Mouse (Mus musculus) MEL (cell line): Measurements from ENCODE around the gene Erc2. TPM values are rescaled to one million over a fixed set of nuclear protein-coding genes. Genes with fewer than 3 reads are reported as not detected.

Experiments used
- DNase-seq: peaks from one replicate; pipeline ENCODE4 v3.0.0; 2011; ENCODE audit warnings: low read depth, low spot score
- H3K27ac ChIP-seq: 2 replicates; pipeline ENCODE4 v1.5.1; 2012; ENCODE audit warnings: low read depth, mild to moderate bottlenecking, control low read depth, low read length, moderate library complexity; ENCODE audit not compliant: control insufficient read depth
- H3K27me3 ChIP-seq, 2 experiments: fragments of 150-350 bp in 1 of 2; sonication (generic) in 1 of 2; 2 replicates each; pipeline ENCODE4 v1.6.1; 2012; ENCODE audit warnings: low read length in 2 of 2, mild to moderate bottlenecking in 2 of 2, improper control_type of control experiment in 1 of 2, moderate library complexity in 1 of 2; ENCODE audit not compliant: insufficient read depth in 2 of 2, control insufficient read depth in 1 of 2
- H3K36me3 ChIP-seq, 2 experiments: 2 replicates each; pipeline ENCODE4 v1.6.1; 2012 to 2014; ENCODE audit warnings: low read length in 2 of 2, improper control_type of control experiment in 1 of 2, inconsistent platforms in 1 of 2, mild to moderate bottlenecking in 1 of 2; ENCODE audit not compliant: insufficient read depth in 2 of 2, control insufficient read depth in 1 of 2
- H3K4me1 ChIP-seq, 2 experiments: fragments of 150-350 bp in 1 of 2; sonication (generic) in 1 of 2; 2 replicates each; pipeline ENCODE4 v1.6.1; 2012; ENCODE audit warnings: low read length in 2 of 2, improper control_type of control experiment in 1 of 2, mild to moderate bottlenecking in 1 of 2; ENCODE audit not compliant: insufficient read depth in 2 of 2, control insufficient read depth in 1 of 2
- H3K4me3 ChIP-seq, 2 experiments: fragments of 150-350 bp in 1 of 2; sonication (generic) in 1 of 2; 2 replicates each; pipeline ENCODE4 v1.5.1; 2012; ENCODE audit warnings: low read depth in 2 of 2, low read length in 2 of 2, mild to moderate bottlenecking in 2 of 2, moderate library complexity in 2 of 2, control low read depth in 1 of 2, improper control_type of control experiment in 1 of 2; ENCODE audit not compliant: control insufficient read depth in 1 of 2, insufficient read depth in 1 of 2
- H3K79me2 ChIP-seq: 2 replicates; pipeline ENCODE4 v1.6.1; 2012; ENCODE audit warnings: mild to moderate bottlenecking, low read length, moderate library complexity; ENCODE audit not compliant: control insufficient read depth, poor library complexity, insufficient read depth
- H3K9ac ChIP-seq: 2 replicates; pipeline ENCODE4 v1.6.1; 2012; ENCODE audit warnings: low read depth, mild to moderate bottlenecking, control low read depth, low read length, moderate library complexity; ENCODE audit not compliant: control insufficient read depth, poor library complexity, severe bottlenecking
- H3K9me3 ChIP-seq: fragments of 150-350 bp; sonication (generic); replicated peaks from 2 replicates; pipeline ENCODE4 v1.6.1; 2012; ENCODE audit warnings: mild to moderate bottlenecking, low read length, improper control_type of control experiment, moderate library complexity; ENCODE audit not compliant: insufficient read depth
- CTCF ChIP-seq, 3 experiments: IDR thresholded peaks in 2 of 3; conservative IDR thresholded peaks in 1 of 3; 2 replicates each; pipeline ENCODE4 v1.5.1; 2011 to 2012; ENCODE audit warnings: low read length in 3 of 3, low read depth in 2 of 3, mild to moderate bottlenecking in 2 of 3, improper control_type of control experiment in 1 of 3, inconsistent platforms in 1 of 3, mixed read lengths in 1 of 3, moderate library complexity in 1 of 3; ENCODE audit not compliant: control insufficient read depth in 1 of 3, insufficient read depth in 1 of 3, poor library complexity in 1 of 3, severe bottlenecking in 1 of 3
- E2F4 ChIP-seq: IDR thresholded peaks from 2 replicates; pipeline ENCODE4 v1.6.1; 2011; ENCODE audit warnings: low read depth, low read length, improper control_type of control experiment, borderline replicate concordance
- ETS1 ChIP-seq: IDR thresholded peaks from 2 replicates; pipeline ENCODE4 v1.6.1; 2012; ENCODE audit warnings: low read depth, mild to moderate bottlenecking, inconsistent platforms, low read length, improper control_type of control experiment, moderate library complexity
- GABPA ChIP-seq: IDR thresholded peaks from 2 replicates; pipeline ENCODE4 v1.6.1; 2012; ENCODE audit warnings: low read depth, mild to moderate bottlenecking, inconsistent platforms, low read length, improper control_type of control experiment, moderate library complexity
- GATA1 ChIP-seq: IDR thresholded peaks from 2 replicates; pipeline ENCODE4 v1.6.1; 2011; ENCODE audit warnings: low read depth, low read length, improper control_type of control experiment
- MAFK ChIP-seq: IDR thresholded peaks from 2 replicates; pipeline ENCODE4 v1.6.1; 2011; ENCODE audit warnings: low read depth, mild to moderate bottlenecking, low read length, improper control_type of control experiment, borderline replicate concordance
- MAZ ChIP-seq: IDR thresholded peaks from 2 replicates; pipeline ENCODE4 v1.6.1; 2012; ENCODE audit warnings: low read depth, mild to moderate bottlenecking, inconsistent platforms, low read length, improper control_type of control experiment
- MXI1 ChIP-seq: IDR thresholded peaks from 2 replicates; pipeline ENCODE4 v1.6.1; 2011; ENCODE audit warnings: mild to moderate bottlenecking, low read depth, low read length, improper control_type of control experiment
- MYB ChIP-seq: IDR thresholded peaks from 2 replicates; pipeline ENCODE4 v1.6.1; 2011; ENCODE audit warnings: mild to moderate bottlenecking, low read depth, low read length, improper control_type of control experiment
- MYC ChIP-seq: IDR thresholded peaks from 2 replicates; pipeline ENCODE4 v1.6.1; 2011; ENCODE audit warnings: low read depth, mild to moderate bottlenecking, low read length, improper control_type of control experiment, moderate library complexity
- NELFE ChIP-seq: IDR thresholded peaks from 2 replicates; pipeline ENCODE4 v1.6.1; 2011; ENCODE audit warnings: low read depth, low read length, improper control_type of control experiment
- NRF1 ChIP-seq: IDR thresholded peaks from 2 replicates; pipeline ENCODE4 v1.6.1; 2014; ENCODE audit warnings: low read depth, mild to moderate bottlenecking, inconsistent platforms, low read length, improper control_type of control experiment, moderate library complexity; ENCODE audit not compliant: poor library complexity, insufficient read depth, severe bottlenecking
- POLR2A ChIP-seq, 2 experiments: IDR thresholded peaks; 2 replicates each; pipeline ENCODE4 v1.6.1; 2011 to 2012; ENCODE audit warnings: low read length in 2 of 2, mild to moderate bottlenecking in 2 of 2, control low read depth in 1 of 2, improper control_type of control experiment in 1 of 2, low read depth in 1 of 2, moderate library complexity in 1 of 2; ENCODE audit not compliant: control insufficient read depth in 1 of 2, insufficient read depth in 1 of 2, poor library complexity in 1 of 2
- RAD21 ChIP-seq: IDR thresholded peaks from 2 replicates; pipeline ENCODE4 v1.6.1; 2011; ENCODE audit warnings: mild to moderate bottlenecking, low read depth, low read length, improper control_type of control experiment
- RCOR1 ChIP-seq: IDR thresholded peaks from 2 replicates; pipeline ENCODE4 v1.6.1; 2012; ENCODE audit warnings: low read depth, mild to moderate bottlenecking, inconsistent platforms, low read length, improper control_type of control experiment
- SIN3A ChIP-seq: IDR thresholded peaks from 2 replicates; pipeline ENCODE4 v1.6.1; 2012; ENCODE audit warnings: low read length, improper control_type of control experiment, inconsistent platforms
- UBTF ChIP-seq: IDR thresholded peaks from 2 replicates; pipeline ENCODE4 v1.6.1; 2012; ENCODE audit warnings: low read depth, mild to moderate bottlenecking, inconsistent platforms, low read length, improper control_type of control experiment, moderate library complexity, borderline replicate concordance; ENCODE audit not compliant: insufficient read depth
- USF1 ChIP-seq: IDR thresholded peaks from 2 replicates; pipeline ENCODE4 v1.6.1; 2014; ENCODE audit warnings: low read depth, mild to moderate bottlenecking, inconsistent platforms, low read length, improper control_type of control experiment, moderate library complexity
- USF2 ChIP-seq, 2 experiments: IDR thresholded peaks; 2 replicates each; pipeline ENCODE4 v1.6.1; 2011 to 2012; ENCODE audit warnings: improper control_type of control experiment in 2 of 2, low read length in 2 of 2, borderline replicate concordance in 1 of 2, inconsistent platforms in 1 of 2, low read depth in 1 of 2, mild to moderate bottlenecking in 1 of 2; ENCODE audit not compliant: insufficient read depth in 1 of 2
- ZMIZ1 ChIP-seq: IDR thresholded peaks from 2 replicates; pipeline ENCODE4 v1.6.1; 2012; ENCODE audit warnings: low read depth, mild to moderate bottlenecking, inconsistent platforms, low read length, improper control_type of control experiment, moderate library complexity
- polyA plus RNA-seq, 2 experiments: library from polyadenylated mRNA; stranded (reverse) in 1 of 2; unstranded in 1 of 2; fragments of >175 nt in 1 of 2; fragments of >200 nt in 1 of 2; gene quantifications; 2 replicates each; pipeline versions ENCODE4 v1.2.1 to v1.2.4; 2012; ENCODE audit warnings: low replicate concordance in 2 of 2, low read depth in 1 of 2; ENCODE audit not compliant: insufficient read length in 2 of 2, insufficient read depth in 1 of 2, missing spikeins in 1 of 2
- total RNA-seq: library from RNA; depleted of rRNA; stranded (reverse); fragments of 300-350 nt; gene quantifications from 2 replicates; pipeline ENCODE4 v1.2.3, GENCODE M21; 2012

Erc2 gene
- total and polyA plus RNA-seq, 3 experiments = not detected

DNA sequence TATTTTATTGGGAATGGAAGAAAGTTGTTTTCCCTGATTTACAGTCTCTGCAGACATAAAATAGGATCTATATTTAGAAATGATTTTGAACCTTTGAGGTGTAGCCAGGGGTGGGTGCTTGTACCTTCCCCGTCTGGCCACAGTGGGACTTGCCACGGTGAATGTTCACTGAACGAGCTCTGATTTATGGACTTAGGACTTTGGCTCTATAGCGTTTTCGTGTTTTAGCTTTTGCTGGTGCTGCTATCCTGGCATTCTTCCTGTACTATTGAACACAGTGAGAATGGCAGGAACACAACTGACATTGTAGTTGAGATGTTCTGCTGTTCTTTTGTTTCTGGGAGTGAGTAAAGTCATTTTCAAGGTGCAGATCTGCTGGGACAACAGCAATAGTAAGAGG lies 429.4 kb downstream of the Erc2 start:
- TF ChIP-seq GATA1 (no peak), UBTF (no peak), MXI1 (no peak), MAZ (no peak), RAD21 (no peak), MYB (no peak), USF1 (no peak), ZMIZ1 (no peak), NRF1 (no peak), MYC (no peak), ETS1 (no peak), USF2 (IDR thresholded peaks at IDR 0.05; ENCODE audit: borderline replicate concordance in 1 of 2, insufficient read depth in 1 of 2, low read depth in 1 of 2, low read length in 2 of 2) (no peak), MAFK (no peak)
- H3K4me1 ChIP-seq = no peaks in the 10 kb centered on the region
- no peak for DNase-seq

DNA sequence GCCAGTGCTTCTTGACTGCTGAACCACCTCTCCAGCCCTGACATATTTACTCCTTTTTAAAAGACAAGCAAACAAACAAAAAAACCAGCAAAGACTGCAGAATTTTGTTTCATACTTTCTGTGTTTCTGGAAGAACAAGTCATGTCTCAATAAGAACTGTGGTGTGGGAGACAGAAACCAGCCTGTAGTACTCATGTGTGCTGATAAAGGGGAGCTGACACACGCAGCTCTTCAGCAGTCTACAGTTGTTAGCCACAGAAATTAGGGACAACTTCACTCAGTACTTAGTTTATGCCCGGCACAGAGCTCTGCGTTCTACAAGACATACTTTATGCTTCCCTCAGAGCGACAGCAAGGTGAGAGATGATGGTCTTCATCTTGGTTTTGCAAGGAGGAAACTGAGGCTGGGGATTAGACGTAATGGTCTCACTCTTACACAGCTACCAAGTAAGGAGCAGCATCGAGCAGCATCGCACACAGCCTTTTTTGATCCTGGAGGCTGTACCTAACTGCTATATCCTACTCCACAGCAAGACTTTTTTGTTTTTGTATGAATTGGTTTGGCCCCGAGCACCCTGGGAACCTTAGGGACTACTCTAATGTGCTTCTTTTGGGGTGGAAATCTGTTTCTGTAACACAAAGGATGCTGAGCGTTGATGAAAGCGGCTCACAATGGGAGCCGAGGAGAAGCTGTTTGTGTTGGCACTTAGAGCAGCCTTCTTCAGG lies 435.1 kb downstream of the Erc2 start:
- no peak for TF ChIP-seq CTCF (IDR thresholded peaks at IDR 0.05 in 2 of 3, conservative IDR thresholded peaks at IDR 0.05 in 1 of 3; ENCODE audit: control insufficient read depth in 1 of 3, insufficient read depth in 1 of 3, low read depth in 2 of 3, low read length in 3 of 3, poor library complexity in 1 of 3, severe bottlenecking in 1 of 3)
- TF ChIP-seq POLR2A (IDR thresholded peaks at IDR 0.05; ENCODE audit: control insufficient read depth in 1 of 2, insufficient read depth in 1 of 2, low read depth in 1 of 2, low read length in 2 of 2, poor library complexity in 1 of 2) = no peak
- no peak for TF ChIP-seq SIN3A
- TF ChIP-seq MXI1 = no peak
- TF ChIP-seq USF1 = no peak
- no peak for TF ChIP-seq GATA1
- TF ChIP-seq RCOR1 = no peak
- TF ChIP-seq ETS1 = no peak
- TF ChIP-seq MYC = no peak
- no peak for TF ChIP-seq E2F4
- no peak for TF ChIP-seq MYB
- TF ChIP-seq GABPA = no peak
- no peak for TF ChIP-seq NELFE
- TF ChIP-seq USF2 (IDR thresholded peaks at IDR 0.05; ENCODE audit: borderline replicate concordance in 1 of 2, insufficient read depth in 1 of 2, low read depth in 1 of 2, low read length in 2 of 2) = no peak
- H3K4me1 ChIP-seq = no peaks in the 10 kb centered on the region
- DNase-seq = no peak
- no peaks in the 10 kb centered on the region for H3K79me2 ChIP-seq
- no peaks in the 10 kb centered on the region for H3K36me3 ChIP-seq
- no peaks in the 10 kb centered on the region for H3K9me3 ChIP-seq
- H3K9ac ChIP-seq = no peak overlapping the region
- H3K27me3 ChIP-seq = no peaks in the 10 kb centered on the region
- H3K4me3 ChIP-seq = no peak overlapping the region
- H3K27ac ChIP-seq = no peak overlapping the region

More for the DNA sequence above, 429.4 kb downstream of the Erc2 start:
- H3K9ac ChIP-seq = no peak overlapping the region
- no peak overlapping the region for H3K27ac ChIP-seq
- no peaks in the 10 kb centered on the region for H3K27me3 ChIP-seq
- no peak overlapping the region for H3K4me3 ChIP-seq
- no peaks in the 10 kb centered on the region for H3K36me3 ChIP-seq
- no peaks in the 10 kb centered on the region for H3K9me3 ChIP-seq
- H3K79me2 ChIP-seq = no peaks in the 10 kb centered on the region
